Mouse (Mus musculus): Measurements from ENCODE around the gene Slc17a9.

GRCm38 (mm10) chr2:180727613-180728021 is 2.6 kb downstream of the Slc17a9 start:
- TF ChIP-seq CTCF (IDR thresholded peaks at IDR 0.05; ENCODE audit: low read depth, low read length) (no peak), POLR2A (IDR thresholded peaks at IDR 0.05; ENCODE audit: insufficient read depth, low read length) (no peak)

Measured in ES-Bruce4 (cell line).